Mouse (Mus musculus): Measurements from ENCODE around the gene Sinhcaf. TPM values are rescaled to one million over a fixed set of nuclear protein-coding genes. Genes with fewer than 3 reads are reported as not detected.
A peak's percentile ranks its signal among the peaks of the same experiment; 100 is the strongest.
"Not testable (repeated sequence)": the region's sequence is repeated elsewhere in the genome, so short reads cannot be mapped to it uniquely, and the experiment has no call there.

The Sinhcaf gene
- total and polyA plus RNA-seq, 3 experiments: 84.2 to 86.5 (median 84.5) TPM

GRCm38 (mm10) chr6:148945509-148946408 lies 508 bp downstream of the Sinhcaf start:
- DNase-seq (ENCODE audit: low spot score) (peak; percentile 36), ATAC-seq (ENCODE audit: extremely low read depth, insufficient number of reproducible peaks, low FRiP score, poor library complexity, severe bottlenecking) (peak; percentile 18)
- no peak for TF ChIP-seq GATA1 (IDR thresholded peaks at IDR 0.05; ENCODE audit: borderline replicate concordance, low read length)
- TF ChIP-seq GATA2 (IDR thresholded peaks at IDR 0.05; ENCODE audit: borderline replicate concordance, low read depth, low read length): no peak
- no peak for TF ChIP-seq POLR2AphosphoS5 (IDR thresholded peaks at IDR 0.05; ENCODE audit: insufficient replicate concordance, low read depth, low read length)
- TF ChIP-seq TAL1 (conservative IDR thresholded peaks at IDR 0.05; ENCODE audit: low read depth, low read length): no peak
- TF ChIP-seq CTCF (IDR thresholded peaks at IDR 0.05; ENCODE audit: low read depth, low read length): no peak
- Histone ChIP-seq H3K4me3 (ENCODE audit: low read depth, low read length) (peak overlapping the region; percentile 95), H3K4me1 (ENCODE audit: insufficient read depth, low read depth, low read length) (peaks cover 33% of the 10 kb centered on the region), H3K9me3 (replicated peaks) (no peaks in the 10 kb centered on the region), H3K36me3 (replicated peaks) (peaks cover 17% of the 10 kb centered on the region), H3K27me3 (ENCODE audit: insufficient read depth, low read length) (no peaks in the 10 kb centered on the region)

- peaks cover 21% of the 10 kb centered on the region for H3K36me3 ChIP-seq (replicated peaks)
- TF ChIP-seq GATA2 (IDR thresholded peaks at IDR 0.05; ENCODE audit: borderline replicate concordance, low read depth, low read length) (no peak), GATA1 (IDR thresholded peaks at IDR 0.05; ENCODE audit: borderline replicate concordance, low read length) (no peak), POLR2AphosphoS5 (IDR thresholded peaks at IDR 0.05; ENCODE audit: insufficient replicate concordance, low read depth, low read length) (no peak), CTCF (IDR thresholded peaks at IDR 0.05; ENCODE audit: low read depth, low read length) (no peak), TAL1 (conservative IDR thresholded peaks at IDR 0.05; ENCODE audit: low read depth, low read length) (no peak)
- DNase-seq (ENCODE audit: low spot score): peak; percentile 64
These were observed 1.3 kb downstream of the Sinhcaf start for GRCm38 (mm10) chr6:148944767-148945508.

GRCm38 (mm10) chr6:148944344-148944766 lies 1.9 kb downstream of the Sinhcaf start:
- Histone ChIP-seq H3K36me3 (replicated peaks) (peaks cover 27% of the 10 kb centered on the region), H3K4me3 (ENCODE audit: low read depth, low read length) (peak overlapping the region; percentile 95), H3K27me3 (ENCODE audit: insufficient read depth, low read length) (no peaks in the 10 kb centered on the region), H3K9me3 (replicated peaks) (no peaks in the 10 kb centered on the region), H3K4me1 (ENCODE audit: insufficient read depth, low read depth, low read length) (peaks cover 33% of the 10 kb centered on the region)
- ATAC-seq (ENCODE audit: extremely low read depth, insufficient number of reproducible peaks, low FRiP score, poor library complexity, severe bottlenecking) (no peak), DNase-seq (ENCODE audit: low spot score) (no peak)
- no peak for TF ChIP-seq POLR2AphosphoS5 (IDR thresholded peaks at IDR 0.05; ENCODE audit: insufficient replicate concordance, low read depth, low read length)
- no peak for TF ChIP-seq GATA2 (IDR thresholded peaks at IDR 0.05; ENCODE audit: borderline replicate concordance, low read depth, low read length)
- TF ChIP-seq CTCF (IDR thresholded peaks at IDR 0.05; ENCODE audit: low read depth, low read length): no peak
- no peak for TF ChIP-seq TAL1 (conservative IDR thresholded peaks at IDR 0.05; ENCODE audit: low read depth, low read length)
- TF ChIP-seq GATA1 (IDR thresholded peaks at IDR 0.05; ENCODE audit: borderline replicate concordance, low read length): no peak

More at GRCm38 (mm10) chr6:148944767-148945508, 1.3 kb downstream of the Sinhcaf start:
- peak overlapping the region; percentile 95 for H3K4me3 ChIP-seq (ENCODE audit: low read depth, low read length)
- no peak for ATAC-seq (ENCODE audit: extremely low read depth, insufficient number of reproducible peaks, low FRiP score, poor library complexity, severe bottlenecking)
- peaks cover 33% of the 10 kb centered on the region for H3K4me1 ChIP-seq (ENCODE audit: insufficient read depth, low read depth, low read length)
- H3K9me3 ChIP-seq (replicated peaks): no peaks in the 10 kb centered on the region
- no peaks in the 10 kb centered on the region for H3K27me3 ChIP-seq (ENCODE audit: insufficient read depth, low read length)

GRCm38 (mm10) chr6:148943695-148944094 lies 2.6 kb downstream of the Sinhcaf start:
- TF ChIP-seq CTCF (IDR thresholded peaks at IDR 0.05; ENCODE audit: low read depth, low read length) (no peak), POLR2AphosphoS5 (IDR thresholded peaks at IDR 0.05; ENCODE audit: insufficient replicate concordance, low read depth, low read length) (no peak), GATA1 (IDR thresholded peaks at IDR 0.05; ENCODE audit: borderline replicate concordance, low read length) (no peak), GATA2 (IDR thresholded peaks at IDR 0.05; ENCODE audit: borderline replicate concordance, low read depth, low read length) (no peak), TAL1 (conservative IDR thresholded peaks at IDR 0.05; ENCODE audit: low read depth, low read length) (no peak)
- Histone ChIP-seq H3K36me3 (replicated peaks) (peaks cover 33% of the 10 kb centered on the region), H3K27me3 (ENCODE audit: insufficient read depth, low read length) (no peaks in the 10 kb centered on the region), H3K9me3 (replicated peaks) (no peaks in the 10 kb centered on the region), H3K4me3 (ENCODE audit: low read depth, low read length) (peak overlapping the region; percentile 95; the same call in 1 of the 2 replicates), H3K4me1 (ENCODE audit: insufficient read depth, low read depth, low read length) (peaks cover 36% of the 10 kb centered on the region)
- DNase-seq (ENCODE audit: low spot score) (no peak), ATAC-seq (ENCODE audit: extremely low read depth, insufficient number of reproducible peaks, low FRiP score, poor library complexity, severe bottlenecking) (no peak)

- H3K9me3 ChIP-seq (replicated peaks): no peaks in the 10 kb centered on the region
- peaks cover 38% of the 10 kb centered on the region for H3K4me1 ChIP-seq (ENCODE audit: insufficient read depth, low read depth, low read length)
- ATAC-seq (ENCODE audit: extremely low read depth, insufficient number of reproducible peaks, low FRiP score, poor library complexity, severe bottlenecking): no peak
- no peaks in the 10 kb centered on the region for H3K27me3 ChIP-seq (ENCODE audit: insufficient read depth, low read length)
- H3K36me3 ChIP-seq (replicated peaks): peaks cover 41% of the 10 kb centered on the region
- TF ChIP-seq TAL1 (conservative IDR thresholded peaks at IDR 0.05; ENCODE audit: low read depth, low read length) (no peak), CTCF (IDR thresholded peaks at IDR 0.05; ENCODE audit: low read depth, low read length) (no peak), POLR2AphosphoS5 (IDR thresholded peaks at IDR 0.05; ENCODE audit: insufficient replicate concordance, low read depth, low read length) (no peak)
- H3K4me3 ChIP-seq (ENCODE audit: low read depth, low read length): no peak overlapping the region
- DNase-seq (ENCODE audit: low spot score): no peak
These were observed 3.9 kb downstream of the Sinhcaf start for GRCm38 (mm10) chr6:148942406-148942805.

- peaks cover 35% of the 10 kb centered on the region for H3K4me1 ChIP-seq (ENCODE audit: insufficient read depth, low read depth, low read length)
- H3K9me3 ChIP-seq (replicated peaks): no peaks in the 10 kb centered on the region
- peak overlapping the region; percentile 33; the same call in 1 of the 2 replicates for H3K4me3 ChIP-seq (ENCODE audit: low read depth, low read length)
- ATAC-seq (ENCODE audit: extremely low read depth, insufficient number of reproducible peaks, low FRiP score, poor library complexity, severe bottlenecking): no peak
- H3K36me3 ChIP-seq (replicated peaks): peaks cover 41% of the 10 kb centered on the region
- no peaks in the 10 kb centered on the region for H3K27me3 ChIP-seq (ENCODE audit: insufficient read depth, low read length)
- no peak for DNase-seq (ENCODE audit: low spot score)
- no peak for TF ChIP-seq GATA1 (IDR thresholded peaks at IDR 0.05; ENCODE audit: borderline replicate concordance, low read length)
These were observed 4.4 kb downstream of the Sinhcaf start for GRCm38 (mm10) chr6:148941880-148942279.

GRCm38 (mm10) chr6:148940383-148940782 lies 5.9 kb downstream of the Sinhcaf start:
- not testable (repeated sequence) for H3K4me3 ChIP-seq (ENCODE audit: low read depth, low read length); H3K27me3 ChIP-seq (ENCODE audit: insufficient read depth, low read length); DNase-seq (ENCODE audit: low spot score); ATAC-seq (ENCODE audit: extremely low read depth, insufficient number of reproducible peaks, low FRiP score, poor library complexity, severe bottlenecking); H3K9me3 ChIP-seq (replicated peaks)
- peaks cover 50% of the 10 kb centered on the region for H3K36me3 ChIP-seq (replicated peaks)
- peaks cover 37% of the 10 kb centered on the region for H3K4me1 ChIP-seq (ENCODE audit: insufficient read depth, low read depth, low read length)
